Mouse (Mus musculus) hindbrain, embryonic 15.5 days (tissue): ENCODE data around the gene Malsu1. TPM values are rescaled to one million over a fixed set of nuclear protein-coding genes. Genes with fewer than 3 reads are reported as not detected.
A peak's percentile ranks its signal among the peaks of the same experiment; 100 is the strongest.

Source experiments
- ATAC-seq: fragments of 200-750 bp; cut with Nextera tagmentation; 2 replicates; pipeline ENCODE4 v1.8.0; 2017; ENCODE audit warnings: low read depth, moderate number of reproducible peaks, moderate TSS enrichment; ENCODE audit not compliant: low FRiP score
- H3K27ac ChIP-seq: fragments of 300-500 bp; sonication (generic); replicated peaks from 2 replicates; pipeline ENCODE4 v1.5.1; 2015; ENCODE audit warnings: mild to moderate bottlenecking, inconsistent platforms
- H3K27me3 ChIP-seq: fragments of 300-500 bp; sonication (generic); 2 replicates; pipeline ENCODE4 v1.6.1; 2015; ENCODE audit warnings: control low read depth, inconsistent platforms
- H3K36me3 ChIP-seq: fragments of 300-500 bp; sonication (generic); 2 replicates; pipeline ENCODE4 v1.6.1; 2015; ENCODE audit warnings: control low read depth, inconsistent platforms
- H3K4me1 ChIP-seq: fragments of 300-500 bp; sonication (generic); replicated peaks from 2 replicates; pipeline ENCODE4 v1.6.1; 2015; ENCODE audit warnings: control low read depth, inconsistent platforms
- H3K4me2 ChIP-seq: fragments of 300-500 bp; sonication (generic); 2 replicates; pipeline ENCODE4 v1.6.1; 2015; ENCODE audit warnings: moderate library complexity, mild to moderate bottlenecking, inconsistent platforms
- H3K4me3 ChIP-seq: fragments of 300-500 bp; sonication (generic); 2 replicates; pipeline ENCODE4 v1.5.1; 2015; ENCODE audit warnings: mild to moderate bottlenecking, inconsistent platforms
- H3K9ac ChIP-seq: fragments of 300-500 bp; sonication (generic); 2 replicates; pipeline ENCODE4 v1.6.1; 2015; ENCODE audit warnings: inconsistent platforms
- H3K9me3 ChIP-seq: fragments of 300-500 bp; sonication (generic); 2 replicates; pipeline ENCODE4 v1.6.1; 2016; ENCODE audit warnings: control low read depth, inconsistent platforms
- WGBS: fragments of 180-500 bp; shearing (Covaris S2); methylation state at CpG from one replicate; pipeline ENCODE4 v1.1.7; 2015; 5-methylcytosine and 5-hydroxymethylcytosine counted together
- polyA plus RNA-seq: library from polyadenylated mRNA; unstranded; fragments of >200 nt; fragmentation: Nextera tagmentation; extraction: Ambion mirVana; gene quantifications from 2 replicates; pipeline ENCODE4 v1.2.1, GENCODE M21; 2015

Malsu1 gene
- 62.1 and 68.5 TPM in 2 replicates for polyA plus RNA-seq

GRCm38 (mm10) chr6:49073304-49074116, at the start of gene Malsu1:
Gene Malsu1, plus strand, starts transcription at chr6:49073795.
- peak; percentile 98 for ATAC-seq
- WGBS: under 1% methylated on average over 49 of the region's 49 CpGs
- Histone ChIP-seq H3K4me2 (peak within 1 kb of the TSS; percentile 71), H3K27ac (peak within 1 kb of the TSS; percentile 89), H3K36me3 (no peaks in the 10 kb centered on the region), H3K9me3 (no peaks in the 10 kb centered on the region), H3K9ac (peak within 1 kb of the TSS; percentile 93), H3K27me3 (0 out of 2 replicates have a peak, but pooled peaks cover 3% of the 10 kb centered on the region), H3K4me1 (peaks cover 30% of the 10 kb centered on the region), H3K4me3 (peak within 1 kb of the TSS; percentile 94)

- no peak overlapping the region for H3K4me3 ChIP-seq
- H3K9me3 ChIP-seq: no peaks in the 10 kb centered on the region
- no peak overlapping the region for H3K27ac ChIP-seq
- 81% methylated on average over 7 of the region's 7 CpGs for WGBS
- no peak for ATAC-seq
- H3K4me2 ChIP-seq: no peak overlapping the region
- H3K36me3 ChIP-seq: no peaks in the 10 kb centered on the region
- no peak overlapping the region for H3K9ac ChIP-seq
- no peaks in the 10 kb centered on the region for H3K4me1 ChIP-seq
- H3K27me3 ChIP-seq: no peaks in the 10 kb centered on the region
These were observed 48.3 kb upstream of the Malsu1 start for GRCm38 (mm10) chr6:49025290-49025689.

GRCm38 (mm10) chr6:49026496-49026895, 47.1 kb upstream of the Malsu1 start:
- H3K4me3 ChIP-seq: no peak overlapping the region

GRCm38 (mm10) chr6:49028019-49028418, 45.6 kb upstream of the Malsu1 start:
- no peak overlapping the region for H3K27ac ChIP-seq
- ATAC-seq: no peak
- 88% methylated on average over 6 of the region's 6 CpGs for WGBS
- H3K36me3 ChIP-seq: no peaks in the 10 kb centered on the region
- H3K4me3 ChIP-seq: no peak overlapping the region
- no peak overlapping the region for H3K9ac ChIP-seq
- H3K9me3 ChIP-seq: no peaks in the 10 kb centered on the region
- H3K4me1 ChIP-seq: no peaks in the 10 kb centered on the region
- no peak overlapping the region for H3K4me2 ChIP-seq
- no peaks in the 10 kb centered on the region for H3K27me3 ChIP-seq

More at GRCm38 (mm10) chr6:49026496-49026895, 47.1 kb upstream of the Malsu1 start:
- Histone ChIP-seq H3K9me3 (no peaks in the 10 kb centered on the region), H3K9ac (no peak overlapping the region), H3K4me2 (no peak overlapping the region), H3K36me3 (no peaks in the 10 kb centered on the region), H3K4me1 (no peaks in the 10 kb centered on the region), H3K27ac (no peak overlapping the region), H3K27me3 (no peaks in the 10 kb centered on the region)
- 88% methylated on average over 5 of the region's 5 CpGs for WGBS
- ATAC-seq: no peak

GRCm38 (mm10) chr6:49028708-49029107, 44.9 kb upstream of the Malsu1 start:
- Histone ChIP-seq H3K4me2 (no peak overlapping the region), H3K27me3 (no peaks in the 10 kb centered on the region), H3K9ac (no peak overlapping the region), H3K27ac (no peak overlapping the region), H3K4me1 (no peaks in the 10 kb centered on the region), H3K4me3 (no peak overlapping the region), H3K9me3 (no peaks in the 10 kb centered on the region), H3K36me3 (no peaks in the 10 kb centered on the region)
- ATAC-seq: no peak
- 92% methylated on average over 3 of the region's 3 CpGs for WGBS

GRCm38 (mm10) chr6:49031230-49031629, 42.4 kb upstream of the Malsu1 start:
- Histone ChIP-seq H3K4me1 (no peaks in the 10 kb centered on the region), H3K4me3 (no peak overlapping the region), H3K9ac (no peak overlapping the region), H3K9me3 (no peaks in the 10 kb centered on the region), H3K27ac (no peak overlapping the region), H3K36me3 (no peaks in the 10 kb centered on the region), H3K27me3 (peaks cover 13% of the 10 kb centered on the region), H3K4me2 (no peak overlapping the region)
- WGBS: 91% methylated on average over 4 of the region's 4 CpGs
- ATAC-seq: no peak

GRCm38 (mm10) chr6:49032783-49033182, 40.8 kb upstream of the Malsu1 start:
- Histone ChIP-seq H3K36me3 (no peaks in the 10 kb centered on the region), H3K9ac (no peak overlapping the region), H3K9me3 (no peaks in the 10 kb centered on the region), H3K27me3 (peaks cover 16% of the 10 kb centered on the region), H3K4me2 (no peak overlapping the region), H3K4me3 (no peak overlapping the region), H3K27ac (no peak overlapping the region), H3K4me1 (no peaks in the 10 kb centered on the region)
- WGBS: 67% methylated on average over 4 of the region's 4 CpGs
- ATAC-seq: no peak

GRCm38 (mm10) chr6:49036275-49037267, 37.0 kb upstream of the Malsu1 start, which contains the start of gene Gpnmb:
Gene Gpnmb, plus strand, starts transcription at chr6:49036546.
- 56% methylated on average over 28 of the region's 28 CpGs for WGBS
- Histone ChIP-seq H3K4me1 (0 out of 2 replicates have a peak, but pooled peaks cover 4% of the 10 kb centered on the region), H3K9ac (no peak within 1 kb of the TSS), H3K9me3 (no peaks in the 10 kb centered on the region), H3K4me3 (no peak within 1 kb of the TSS), H3K36me3 (no peaks in the 10 kb centered on the region), H3K4me2 (peak within 1 kb of the TSS; percentile 9; the same call in 1 of the 2 replicates), H3K27ac (no peak within 1 kb of the TSS), H3K27me3 (peaks cover 16% of the 10 kb centered on the region)
- no peak for ATAC-seq

- Histone ChIP-seq H3K27me3 (peaks cover 16% of the 10 kb centered on the region), H3K4me1 (0 out of 2 replicates have a peak, but pooled peaks cover 4% of the 10 kb centered on the region), H3K27ac (no peak overlapping the region), H3K9me3 (no peaks in the 10 kb centered on the region), H3K9ac (no peak overlapping the region), H3K4me2 (no peak overlapping the region), H3K36me3 (no peaks in the 10 kb centered on the region), H3K4me3 (no peak overlapping the region)
- 72% methylated on average over 12 of the region's 12 CpGs for WGBS
- ATAC-seq: no peak
These were observed 36.3 kb upstream of the Malsu1 start for GRCm38 (mm10) chr6:49037268-49037662.

- Histone ChIP-seq H3K27me3 (peaks cover 13% of the 10 kb centered on the region), H3K4me2 (peak overlapping the region; percentile 52), H3K27ac (no peak overlapping the region), H3K9ac (no peak overlapping the region), H3K4me3 (peak overlapping the region; percentile 26), H3K4me1 (0 out of 2 replicates have a peak, but pooled peaks cover 4% of the 10 kb centered on the region), H3K9me3 (no peaks in the 10 kb centered on the region), H3K36me3 (no peaks in the 10 kb centered on the region)
- WGBS: 14% methylated on average over 18 of the region's 18 CpGs
- ATAC-seq: no peak
These were observed 34.0 kb upstream of the Malsu1 start for GRCm38 (mm10) chr6:49039470-49040180.

GRCm38 (mm10) chr6:49046502-49046901, 27.1 kb upstream of the Malsu1 start:
- Histone ChIP-seq H3K4me1 (no peaks in the 10 kb centered on the region), H3K36me3 (no peaks in the 10 kb centered on the region), H3K27ac (no peak overlapping the region), H3K9me3 (no peaks in the 10 kb centered on the region), H3K4me2 (no peak overlapping the region), H3K9ac (no peak overlapping the region), H3K27me3 (no peaks in the 10 kb centered on the region), H3K4me3 (no peak overlapping the region)
- WGBS: 54% methylated on average over 6 of the region's 6 CpGs
- no peak for ATAC-seq
